Mouse (Mus musculus) MEL (cell line): ENCODE measurements at regions not wholly inside any gene's neighbourhood (a gene's known extent, or its start where the extent isn't known, plus 50 kb on each side); places are given as distances from the start of the nearest gene placed in this dataset.
"Not testable (repeated sequence)": the region's sequence is repeated elsewhere in the genome, so short reads cannot be mapped to it uniquely, and the experiment has no call there.

Source experiments
- DNase-seq: peaks from one replicate; pipeline ENCODE4 v3.0.0; 2011; ENCODE audit warnings: low read depth, low spot score
- H3K27ac ChIP-seq: 2 replicates; pipeline ENCODE4 v1.5.1; 2012; ENCODE audit warnings: low read depth, mild to moderate bottlenecking, control low read depth, low read length, moderate library complexity; ENCODE audit not compliant: control insufficient read depth
- H3K27me3 ChIP-seq, 2 experiments: fragments of 150-350 bp in 1 of 2; sonication (generic) in 1 of 2; 2 replicates each; pipeline ENCODE4 v1.6.1; 2012; ENCODE audit warnings: low read length in 2 of 2, mild to moderate bottlenecking in 2 of 2, improper control_type of control experiment in 1 of 2, moderate library complexity in 1 of 2; ENCODE audit not compliant: insufficient read depth in 2 of 2, control insufficient read depth in 1 of 2
- H3K36me3 ChIP-seq, 2 experiments: 2 replicates each; pipeline ENCODE4 v1.6.1; 2012 to 2014; ENCODE audit warnings: low read length in 2 of 2, improper control_type of control experiment in 1 of 2, inconsistent platforms in 1 of 2, mild to moderate bottlenecking in 1 of 2; ENCODE audit not compliant: insufficient read depth in 2 of 2, control insufficient read depth in 1 of 2
- H3K4me1 ChIP-seq, 2 experiments: fragments of 150-350 bp in 1 of 2; sonication (generic) in 1 of 2; 2 replicates each; pipeline ENCODE4 v1.6.1; 2012; ENCODE audit warnings: low read length in 2 of 2, improper control_type of control experiment in 1 of 2, mild to moderate bottlenecking in 1 of 2; ENCODE audit not compliant: insufficient read depth in 2 of 2, control insufficient read depth in 1 of 2
- H3K4me3 ChIP-seq, 2 experiments: fragments of 150-350 bp in 1 of 2; sonication (generic) in 1 of 2; 2 replicates each; pipeline ENCODE4 v1.5.1; 2012; ENCODE audit warnings: low read depth in 2 of 2, low read length in 2 of 2, mild to moderate bottlenecking in 2 of 2, moderate library complexity in 2 of 2, control low read depth in 1 of 2, improper control_type of control experiment in 1 of 2; ENCODE audit not compliant: control insufficient read depth in 1 of 2, insufficient read depth in 1 of 2
- H3K79me2 ChIP-seq: 2 replicates; pipeline ENCODE4 v1.6.1; 2012; ENCODE audit warnings: mild to moderate bottlenecking, low read length, moderate library complexity; ENCODE audit not compliant: control insufficient read depth, poor library complexity, insufficient read depth
- H3K9ac ChIP-seq: 2 replicates; pipeline ENCODE4 v1.6.1; 2012; ENCODE audit warnings: low read depth, mild to moderate bottlenecking, control low read depth, low read length, moderate library complexity; ENCODE audit not compliant: control insufficient read depth, poor library complexity, severe bottlenecking
- H3K9me3 ChIP-seq: fragments of 150-350 bp; sonication (generic); replicated peaks from 2 replicates; pipeline ENCODE4 v1.6.1; 2012; ENCODE audit warnings: mild to moderate bottlenecking, low read length, improper control_type of control experiment, moderate library complexity; ENCODE audit not compliant: insufficient read depth
- CHD2 ChIP-seq: IDR thresholded peaks from 2 replicates; pipeline ENCODE4 v1.6.1; 2011; ENCODE audit warnings: low read length, improper control_type of control experiment
- CTCF ChIP-seq, 3 experiments: IDR thresholded peaks in 2 of 3; conservative IDR thresholded peaks in 1 of 3; 2 replicates each; pipeline ENCODE4 v1.5.1; 2011 to 2012; ENCODE audit warnings: low read length in 3 of 3, low read depth in 2 of 3, mild to moderate bottlenecking in 2 of 3, improper control_type of control experiment in 1 of 3, inconsistent platforms in 1 of 3, mixed read lengths in 1 of 3, moderate library complexity in 1 of 3; ENCODE audit not compliant: control insufficient read depth in 1 of 3, insufficient read depth in 1 of 3, poor library complexity in 1 of 3, severe bottlenecking in 1 of 3
- ELF1 ChIP-seq: IDR thresholded peaks from 2 replicates; pipeline ENCODE4 v1.6.1; 2014; ENCODE audit warnings: low read depth, mild to moderate bottlenecking, inconsistent platforms, low read length, improper control_type of control experiment, moderate library complexity
- EP300 ChIP-seq, 2 experiments: IDR thresholded peaks; 2 replicates each; pipeline ENCODE4 v1.6.1; 2011; ENCODE audit warnings: improper control_type of control experiment in 2 of 2, low read length in 2 of 2, low read depth in 1 of 2, mild to moderate bottlenecking in 1 of 2
- HCFC1 ChIP-seq: IDR thresholded peaks from 2 replicates; pipeline ENCODE4 v1.6.1; 2012; ENCODE audit warnings: low read depth, mild to moderate bottlenecking, inconsistent platforms, low read length, improper control_type of control experiment, moderate library complexity
- JUND ChIP-seq: IDR thresholded peaks from 2 replicates; pipeline ENCODE4 v1.6.1; 2011; ENCODE audit warnings: low read depth, mild to moderate bottlenecking, improper control_type of control experiment, low read length
- MAFK ChIP-seq: IDR thresholded peaks from 2 replicates; pipeline ENCODE4 v1.6.1; 2011; ENCODE audit warnings: low read depth, mild to moderate bottlenecking, low read length, improper control_type of control experiment, borderline replicate concordance
- MAZ ChIP-seq: IDR thresholded peaks from 2 replicates; pipeline ENCODE4 v1.6.1; 2012; ENCODE audit warnings: low read depth, mild to moderate bottlenecking, inconsistent platforms, low read length, improper control_type of control experiment
- MXI1 ChIP-seq: IDR thresholded peaks from 2 replicates; pipeline ENCODE4 v1.6.1; 2011; ENCODE audit warnings: mild to moderate bottlenecking, low read depth, low read length, improper control_type of control experiment
- NRF1 ChIP-seq: IDR thresholded peaks from 2 replicates; pipeline ENCODE4 v1.6.1; 2014; ENCODE audit warnings: low read depth, mild to moderate bottlenecking, inconsistent platforms, low read length, improper control_type of control experiment, moderate library complexity; ENCODE audit not compliant: poor library complexity, insufficient read depth, severe bottlenecking
- POLR2AphosphoS5 ChIP-seq: IDR thresholded peaks from 2 replicates; pipeline ENCODE4 v1.6.1; 2012; ENCODE audit warnings: low read depth, borderline replicate concordance, mild to moderate bottlenecking, inconsistent platforms, low read length, moderate library complexity, mixed read lengths
- RAD21 ChIP-seq: IDR thresholded peaks from 2 replicates; pipeline ENCODE4 v1.6.1; 2011; ENCODE audit warnings: mild to moderate bottlenecking, low read depth, low read length, improper control_type of control experiment
- SMC3 ChIP-seq: IDR thresholded peaks from 2 replicates; pipeline ENCODE4 v1.6.1; 2011; ENCODE audit warnings: low read depth, low read length, improper control_type of control experiment
- TAL1 ChIP-seq: IDR thresholded peaks from 2 replicates; pipeline ENCODE4 v1.6.1; 2012; ENCODE audit warnings: mild to moderate bottlenecking, inconsistent platforms, low read length, moderate library complexity, mixed read lengths
- TBP ChIP-seq: IDR thresholded peaks from 2 replicates; pipeline ENCODE4 v1.8.0; 2011; ENCODE audit warnings: low read depth, low read length, improper control_type of control experiment
- TCF12 ChIP-seq: IDR thresholded peaks from 2 replicates; pipeline ENCODE4 v1.6.1; 2014; ENCODE audit warnings: low read depth, mild to moderate bottlenecking, inconsistent platforms, low read length, improper control_type of control experiment, moderate library complexity
- USF1 ChIP-seq: IDR thresholded peaks from 2 replicates; pipeline ENCODE4 v1.6.1; 2014; ENCODE audit warnings: low read depth, mild to moderate bottlenecking, inconsistent platforms, low read length, improper control_type of control experiment, moderate library complexity
- ZC3H11A ChIP-seq: IDR thresholded peaks from 2 replicates; pipeline ENCODE4 v1.6.1; 2012; ENCODE audit warnings: low read depth, mild to moderate bottlenecking, inconsistent platforms, low read length, improper control_type of control experiment
- ZNF384 ChIP-seq: IDR thresholded peaks from 2 replicates; pipeline ENCODE4 v1.6.1; 2012; ENCODE audit warnings: low read depth, mild to moderate bottlenecking, inconsistent platforms, low read length, improper control_type of control experiment

- Histone ChIP-seq H3K4me3 (peak overlapping the region; percentile 54 to 85), H3K9ac (peak overlapping the region; percentile 51)
- peak; percentile 80 for DNase-seq
- TF ChIP-seq RAD21, result peak; percentile 72
- TF ChIP-seq ELF1, result 0 out of 2 replicates have a peak, but pooled peaks have one; percentile 25
- TF ChIP-seq ZC3H11A, result peak; percentile 77
- TF ChIP-seq SMC3, result peak; percentile 64
- peak in 2 of 3 experiments; percentile 5 to 57; a peak in 2 of 6 replicates for TF ChIP-seq CTCF (IDR thresholded peaks at IDR 0.05 in 2 of 3, conservative IDR thresholded peaks at IDR 0.05 in 1 of 3; ENCODE audit: control insufficient read depth in 1 of 3, insufficient read depth in 1 of 3, low read depth in 2 of 3, low read length in 3 of 3, poor library complexity in 1 of 3, severe bottlenecking in 1 of 3)
- not testable (repeated sequence) for H3K4me1 ChIP-seq, H3K27me3 ChIP-seq, H3K36me3 ChIP-seq, H3K9me3 ChIP-seq, H3K79me2 ChIP-seq, H3K27ac ChIP-seq
Measured at GRCm38 (mm10) chr17:93067850-93068249, 131.0 kb upstream of the Adcyap1 start.

DNA sequence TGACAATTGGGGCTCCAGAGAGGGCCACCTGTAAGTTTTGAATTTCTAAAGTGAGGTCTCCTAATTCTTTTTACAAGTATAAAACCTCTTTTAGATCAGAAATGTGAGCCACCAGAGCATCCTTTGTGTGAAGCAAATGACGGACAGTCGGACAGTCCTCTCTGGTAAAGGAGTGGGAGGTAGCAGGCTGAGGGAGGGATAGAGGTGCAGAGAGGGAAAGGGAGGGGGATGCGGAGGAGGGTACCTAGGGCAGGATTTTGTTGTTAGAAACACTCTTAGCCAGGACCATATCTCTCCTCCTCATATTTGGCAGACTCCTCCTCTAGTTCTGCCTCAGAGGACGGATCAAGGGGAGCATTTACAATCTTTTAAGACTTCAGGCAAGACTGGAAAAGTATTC, 130.3 kb upstream of the Adcyap1 start:
- TF ChIP-seq EP300 (IDR thresholded peaks at IDR 0.05; ENCODE audit: low read depth in 1 of 2, low read length in 2 of 2), result no peak
- no peak for TF ChIP-seq RAD21
- Histone ChIP-seq H3K9ac (peak overlapping the region; percentile 51), H3K27me3 (no peaks in the 10 kb centered on the region), H3K27ac (no peak overlapping the region), H3K4me3 (peak overlapping the region; percentile 54 to 85), H3K79me2 (no peaks in the 10 kb centered on the region), H3K36me3 (no peaks in the 10 kb centered on the region), H3K4me1 (no peaks in the 10 kb centered on the region), H3K9me3 (no peaks in the 10 kb centered on the region)
- DNase-seq, result peak; percentile 33

DNA sequence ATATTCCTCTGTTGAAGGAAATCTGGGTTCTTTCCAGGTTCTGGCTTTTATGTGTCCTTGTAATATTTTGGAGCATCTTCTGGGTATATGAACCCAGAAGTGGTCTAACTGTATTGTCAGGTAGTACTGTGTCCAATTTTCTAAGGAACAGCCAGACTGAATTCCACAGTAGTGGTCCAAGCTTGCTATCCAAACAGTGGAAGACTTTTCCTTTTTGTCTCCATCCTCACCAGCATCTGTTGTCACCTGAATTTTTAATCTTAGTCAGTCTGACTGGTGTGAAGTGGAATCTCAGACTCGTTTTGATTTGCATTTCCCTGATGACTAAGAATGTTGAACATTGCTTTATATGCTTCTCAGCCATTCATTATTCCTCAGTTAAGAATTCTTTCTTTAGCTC, 114.8 kb upstream of the Adcyap1 start:
- Histone ChIP-seq H3K36me3 (no peaks in the 10 kb centered on the region), H3K4me3 (no peak overlapping the region), H3K4me1 (no peaks in the 10 kb centered on the region), H3K27ac (no peak overlapping the region)
- no peak for TF ChIP-seq MXI1
- no peak for TF ChIP-seq MAZ
- TF ChIP-seq JUND, result no peak
- TF ChIP-seq POLR2AphosphoS5, result no peak
- no peak for TF ChIP-seq SMC3
- TF ChIP-seq MAFK, result no peak
- TF ChIP-seq TBP, result no peak
- no peak for TF ChIP-seq NRF1
- no peak for TF ChIP-seq USF1
- TF ChIP-seq ZNF384, result no peak
- no peak for TF ChIP-seq TAL1
- no peak for TF ChIP-seq HCFC1
- no peak for TF ChIP-seq TCF12
- no peak for TF ChIP-seq CHD2
- TF ChIP-seq, all 39 proteins: peak for 0
- no peak overlapping the region for H3K9ac ChIP-seq
- DNase-seq, result no peak
- H3K79me2 ChIP-seq, result no peaks in the 10 kb centered on the region
- H3K9me3 ChIP-seq, result no peaks in the 10 kb centered on the region
- H3K27me3 ChIP-seq, result no peaks in the 10 kb centered on the region
